Comparison of ENCODE assay signal across 18 mouse cellular contexts in genomic region chr4:141725738-141726137, GRCm38 (mm10). TPM values are rescaled to one million over a fixed set of nuclear protein-coding genes. Genes with fewer than 3 reads are reported as not detected.
DNase-seq lines count a peak whose midpoint lies in the region; ATAC-seq lines count a peak whose summit lies in the region.
"Had no signal": no experiment of that assay in that cellular context is flagged by ENCODE, and none has a peak within 500 bp of the region (broad histone marks: within the 10 kb centered on the region; RNA-seq: fewer than 3 reads in every experiment).

No protein-coding gene starts in this region.

- peak overlapping the region; percentile 2; the same call in 1 of the 2 replicates for H3K27ac ChIP-seq in kidney, embryonic 14.5 days (ENCODE audit: low read depth, low read length)
- peak overlapping the region; percentile 47; the same call in 1 of the 2 replicates for H3K27ac ChIP-seq in lung, embryonic 16.5 days (ENCODE audit: low read length)
- no peak overlapping the region for H3K27ac ChIP-seq in hindbrain, embryonic 13.5 days
- H3K27ac ChIP-seq: embryonic facial prominence, embryonic 15.5 days; forebrain, embryonic 13.5 days; heart, embryonic 15.5 days; hindbrain, embryonic 14.5 days; limb, embryonic 13.5 days had no signal

- WGBS in kidney, embryonic 14.5 days, result 47% methylated on average over 3 of the region's 3 CpGs
- WGBS in lung, embryonic 16.5 days, result 35% methylated on average over 3 of the region's 3 CpGs
- 63% methylated on average over 3 of the region's 3 CpGs for WGBS in hindbrain, embryonic 13.5 days

- DNase-seq in urinary bladder, postnatal 14 days (ENCODE audit: low spot score), result peak; percentile 58
- no peak for DNase-seq in urinary bladder, postnatal 25 days (ENCODE audit: low spot score)
- DNase-seq in right cerebral cortex, postnatal 25 days, result no peak
- DNase-seq: adrenal gland, postnatal 10 days; cerebellum, adult 2 months; heart, adult 11 months; midbrain, embryonic 14.5 days had no signal

- ATAC-seq in kidney, embryonic 14.5 days (ENCODE audit: low FRiP score, low TSS enrichment), result no peak
- ATAC-seq in lung, embryonic 16.5 days (ENCODE audit: low read depth), result no peak
- no peak for ATAC-seq in hindbrain, embryonic 13.5 days (ENCODE audit: low FRiP score)
- ATAC-seq in granulocyte monocyte progenitor cell, adult 5-6 weeks (replicated peaks; ENCODE audit: poor library complexity, severe bottlenecking), result no peak
- ATAC-seq: forebrain, embryonic 13.5 days had no signal

- H3K27me3 ChIP-seq in kidney, embryonic 14.5 days (ENCODE audit: control insufficient read depth, insufficient read depth, low read length), result no peaks in the 10 kb centered on the region
- no peaks in the 10 kb centered on the region for H3K27me3 ChIP-seq in lung, embryonic 16.5 days (ENCODE audit: control insufficient read depth, insufficient read depth, low read depth, low read length)
- 0 out of 2 replicates have a peak, but pooled peaks cover 6% of the 10 kb centered on the region for H3K27me3 ChIP-seq in hindbrain, embryonic 13.5 days
- H3K27me3 ChIP-seq: embryonic facial prominence, embryonic 15.5 days; heart, embryonic 15.5 days; limb, embryonic 13.5 days had no signal

- H3K36me3 ChIP-seq in kidney, embryonic 14.5 days (ENCODE audit: control insufficient read depth, insufficient read depth, low read length), result no peaks in the 10 kb centered on the region
- no peaks in the 10 kb centered on the region for H3K36me3 ChIP-seq in lung, embryonic 16.5 days (ENCODE audit: control insufficient read depth, insufficient read depth, low read length)
- H3K36me3 ChIP-seq in hindbrain, embryonic 13.5 days, result no peaks in the 10 kb centered on the region
- H3K36me3 ChIP-seq: embryonic facial prominence, embryonic 15.5 days; heart, embryonic 15.5 days had no signal

- no peak overlapping the region for H3K9ac ChIP-seq in kidney, embryonic 14.5 days (ENCODE audit: low read depth, low read length)
- 0 out of 2 replicates have a peak overlapping the region, but pooled peaks have one; percentile 26 for H3K9ac ChIP-seq in lung, embryonic 16.5 days (ENCODE audit: low read length)
- no peak overlapping the region for H3K9ac ChIP-seq in hindbrain, embryonic 13.5 days
- H3K9ac ChIP-seq: embryonic facial prominence, embryonic 15.5 days; forebrain, embryonic 13.5 days; heart, embryonic 15.5 days; hindbrain, embryonic 14.5 days; limb, embryonic 13.5 days had no signal

- H3K4me2 ChIP-seq in kidney, embryonic 14.5 days (replicated peaks; ENCODE audit: low read depth, low read length), result no peak overlapping the region
- no peak overlapping the region for H3K4me2 ChIP-seq in lung, embryonic 16.5 days (ENCODE audit: low read depth, low read length)
- no peak overlapping the region for H3K4me2 ChIP-seq in hindbrain, embryonic 13.5 days
- H3K4me2 ChIP-seq: embryonic facial prominence, embryonic 15.5 days; forebrain, embryonic 13.5 days; heart, embryonic 15.5 days; hindbrain, embryonic 14.5 days; limb, embryonic 13.5 days had no signal

- H3K4me1 ChIP-seq in kidney, embryonic 14.5 days (ENCODE audit: control insufficient read depth, insufficient read depth, low read length), result peaks cover 15% of the 10 kb centered on the region
- peaks cover 21% of the 10 kb centered on the region for H3K4me1 ChIP-seq in lung, embryonic 16.5 days (replicated peaks; ENCODE audit: control insufficient read depth, insufficient read depth, low read length)
- H3K4me1 ChIP-seq in hindbrain, embryonic 13.5 days (replicated peaks), result peaks cover 25% of the 10 kb centered on the region

- no peaks in the 10 kb centered on the region for H3K9me3 ChIP-seq in kidney, embryonic 14.5 days (ENCODE audit: control insufficient read depth, low read length)
- H3K9me3 ChIP-seq in lung, embryonic 16.5 days (ENCODE audit: control insufficient read depth, low read length), result no peaks in the 10 kb centered on the region
- no peaks in the 10 kb centered on the region for H3K9me3 ChIP-seq in hindbrain, embryonic 13.5 days
- H3K9me3 ChIP-seq: embryonic facial prominence, embryonic 15.5 days; forebrain, embryonic 13.5 days; heart, embryonic 15.5 days; limb, embryonic 13.5 days had no signal

- H3K4me3 ChIP-seq in kidney, embryonic 14.5 days (ENCODE audit: low read length), result no peak overlapping the region
- no peak overlapping the region for H3K4me3 ChIP-seq in lung, embryonic 16.5 days (ENCODE audit: low read length)
- no peak overlapping the region for H3K4me3 ChIP-seq in hindbrain, embryonic 13.5 days
- H3K4me3 ChIP-seq: embryonic facial prominence, embryonic 15.5 days; forebrain, embryonic 13.5 days; heart, embryonic 15.5 days; limb, embryonic 13.5 days had no signal

RNA-seq across cellular contexts. Expression of gene Ddi2, which starts 2.5 kb away (rescaled TPM):
- polyA plus RNA-seq in kidney, embryonic 14.5 days (2014; fragmentation: Nextera tagmentation; extraction: Ambion mirVana), result 11.0 and 20.6 TPM in 2 replicates
- 18.1 and 18.3 TPM in 2 replicates for polyA plus RNA-seq in lung, embryonic 16.5 days (2015; fragmentation: Nextera tagmentation; extraction: Ambion mirVana)
- 14.9 and 16.0 TPM in 2 replicates for polyA plus RNA-seq in hindbrain, embryonic 13.5 days (2015; fragmentation: Nextera tagmentation; extraction: Ambion mirVana)
- 27.4 and 32.9 TPM in 2 replicates for total RNA-seq in granulocyte monocyte progenitor cell, adult 5-6 weeks (2014; fragmentation: Nextera tagmentation)
- 26.8 and 32.7 TPM in 2 replicates for total RNA-seq in granulocyte monocyte progenitor cell, adult 5-6 weeks (2017)

RNA-seq across cellular contexts. Expression of gene Agmat, which starts 20.7 kb away (rescaled TPM):
- 1.1 and 1.6 TPM in 2 replicates for polyA plus RNA-seq in kidney, embryonic 14.5 days (2014; fragmentation: Nextera tagmentation; extraction: Ambion mirVana)
- 0.21 and 1.4 TPM in 2 replicates for polyA plus RNA-seq in lung, embryonic 16.5 days (2015; fragmentation: Nextera tagmentation; extraction: Ambion mirVana)
- polyA plus RNA-seq in hindbrain, embryonic 13.5 days (2015; fragmentation: Nextera tagmentation; extraction: Ambion mirVana), result not detected in 2 replicates
- total RNA-seq in granulocyte monocyte progenitor cell, adult 5-6 weeks (2014; fragmentation: Nextera tagmentation), result not detected in 2 replicates
- not detected in 2 replicates for total RNA-seq in granulocyte monocyte progenitor cell, adult 5-6 weeks (2017)
- total RNA-seq: megakaryocyte progenitor cell, adult 5-6 weeks had no signal
- polyA plus RNA-seq: forebrain, embryonic 13.5 days; midbrain, embryonic 14.5 days had no signal

RNA-seq across cellular contexts. Expression of gene Rsc1a1, which starts 40.3 kb away (rescaled TPM):
- polyA plus RNA-seq in kidney, embryonic 14.5 days (2014; fragmentation: Nextera tagmentation; extraction: Ambion mirVana), result not detected in 2 replicates
- polyA plus RNA-seq in lung, embryonic 16.5 days (2015; fragmentation: Nextera tagmentation; extraction: Ambion mirVana), result not detected in 2 replicates
- polyA plus RNA-seq in hindbrain, embryonic 13.5 days (2015; fragmentation: Nextera tagmentation; extraction: Ambion mirVana), result 0.44 and 2.8 TPM in 2 replicates
- 6.8 and 15.2 TPM in 2 replicates for total RNA-seq in granulocyte monocyte progenitor cell, adult 5-6 weeks (2014; fragmentation: Nextera tagmentation)
- total RNA-seq in granulocyte monocyte progenitor cell, adult 5-6 weeks (2017), result 9.5 and 11.3 TPM in 2 replicates
- total RNA-seq: left cerebral cortex, adult 18-20 months had no signal
- polyA plus RNA-seq: embryonic facial prominence, embryonic 15.5 days; heart, embryonic 15.5 days; hindbrain, embryonic 14.5 days; midbrain, embryonic 14.5 days had no signal
